ENCODE assay signal across 15 mouse cellular contexts in genomic region chr11:22693376-22693775, GRCm38 (mm10).
DNase-seq lines count a peak whose midpoint lies in the region; ATAC-seq and TF ChIP-seq lines count a peak whose summit lies in the region.
"Had no signal": no experiment of that assay in that cellular context is flagged by ENCODE, and none has a peak within 500 bp of the region (broad histone marks: within the 10 kb centered on the region; RNA-seq: fewer than 3 reads in every experiment).

No protein-coding gene starts in this region.

- H3K36me3 ChIP-seq in splenic B cell, adult 2 months (ENCODE audit: control insufficient read depth, insufficient read depth, low read length, poor library complexity, severe bottlenecking) = no peaks in the 10 kb centered on the region
- H3K36me3 ChIP-seq: forebrain, embryonic 15.5 days had no signal

- ATAC-seq in CD4-positive, CD25-positive, alpha-beta regulatory T cell, adult 4 months = peak; percentile 42
- ATAC-seq in granulocyte monocyte progenitor cell, adult 5-6 weeks (replicated peaks; ENCODE audit: poor library complexity, severe bottlenecking) = peak; percentile 89
- no peak for ATAC-seq in erythroid progenitor cell, adult 5-6 weeks (replicated peaks; ENCODE audit: low FRiP score, poor library complexity, severe bottlenecking)
- ATAC-seq: forebrain, embryonic 15.5 days; hindbrain, embryonic 16.5 days had no signal

- TF ChIP-seq CTCF in gastrocnemius, adult 2 months (IDR thresholded peaks at IDR 0.05) = no peak

- no peaks in the 10 kb centered on the region for H3K27me3 ChIP-seq in splenic B cell, adult 2 months (ENCODE audit: control insufficient read depth, insufficient read depth, low read length, poor library complexity, severe bottlenecking)
- H3K27me3 ChIP-seq: forebrain, embryonic 15.5 days had no signal

- peak; percentile 74 for DNase-seq in 3134 (ENCODE audit: extremely low read depth, insufficient read length, low spot score)
- peak; percentile 11 for DNase-seq in splenic B cell, adult 2 months (ENCODE audit: low read depth, low spot score)
- DNase-seq in gastrocnemius, adult 2 months = no peak
- no peak for DNase-seq in frontal cortex, adult 2 months (ENCODE audit: extremely low spot score in 1 of 2, low spot score in 1 of 2)
- no peak for DNase-seq in gastrocnemius, postnatal 10 days
- DNase-seq: cerebellum, postnatal 10 days; embryo, embryonic 11 days; kidney, adult 11 months; lung, postnatal 14 days; right cerebral cortex, postnatal 25 days had no signal

- intact Hi-C loops in gastrocnemius, adult 2 months (cut with DNase I) = no loop called here

- no peak overlapping the region for H3K4me3 ChIP-seq in gastrocnemius, adult 2 months
- H3K4me3 ChIP-seq: forebrain, embryonic 15.5 days had no signal

- no peak overlapping the region for H3K27ac ChIP-seq in gastrocnemius, adult 2 months
- H3K27ac ChIP-seq: forebrain, embryonic 15.5 days had no signal

Comparison
In these comparisons a context has a peak if more than half of its experiments do, and no peak if none do; other contexts are left out.
1. DNase-seq: peak in 3134 (single experiment) and splenic B cell, adult 2 months (single experiment); none in gastrocnemius, adult 2 months (single experiment), frontal cortex, adult 2 months (0 of 2) and gastrocnemius, postnatal 10 days (single experiment).